Mouse (Mus musculus): ENCODE data around the gene Cox7a2. TPM values are rescaled to one million over a fixed set of nuclear protein-coding genes. Genes with fewer than 3 reads are reported as not detected.

Cox7a2 gene
- total RNA-seq, 2 experiments from 2014 or later: 330 to 468 TPM

- DNase-seq: no peak
- H3K4me3 ChIP-seq: no peak overlapping the region
- intact Hi-C loops (cut with DNase I): loop anchor here (2.0 to 5.0 kb wide), 4 partner anchors 613 to 948 kb away; no protein-coding TSS in a partner anchor
- TF ChIP-seq CTCF (IDR thresholded peaks at IDR 0.05): no peak
- peak overlapping the region; percentile 81; the same call in 1 of the 2 replicates for H3K27ac ChIP-seq
Observed at GRCm38 (mm10) chr9:79720143-79720542, 39.5 kb downstream of the Cox7a2 start.

- no peak for TF ChIP-seq CTCF (IDR thresholded peaks at IDR 0.05)
- DNase-seq: peak; percentile 66
- Histone ChIP-seq H3K4me3 (peak overlapping the region; percentile 80), H3K27ac (peak overlapping the region; percentile 81)
- intact Hi-C loops (cut with DNase I): no loop called here
Observed at GRCm38 (mm10) chr9:79719451-79719850, 40.2 kb downstream of the Cox7a2 start.

GRCm38 (mm10) chr9:79718481-79719370, 41.0 kb downstream of the Cox7a2 start, which contains the start of gene Col12a1:
Col12a1 (minus strand) TSS chr9:79718831.
- no peak for TF ChIP-seq CTCF (IDR thresholded peaks at IDR 0.05)
- Histone ChIP-seq H3K4me3 (peak within 1 kb of the TSS; percentile 80), H3K27ac (peak within 1 kb of the TSS; percentile 81)
- intact Hi-C loops (cut with DNase I): no loop called here
- DNase-seq: peak; percentile 90

- Histone ChIP-seq H3K4me3 (peak overlapping the region; percentile 80), H3K27ac (peak overlapping the region; percentile 81)
- peak; percentile 48 for DNase-seq
- intact Hi-C loops (cut with DNase I): no loop called here
- TF ChIP-seq CTCF (IDR thresholded peaks at IDR 0.05): no peak
Observed at GRCm38 (mm10) chr9:79717836-79718475, 41.7 kb downstream of the Cox7a2 start.

GRCm38 (mm10) chr9:79716909-79717835, 42.5 kb downstream of the Cox7a2 start:
- H3K4me3 ChIP-seq: peak overlapping the region; percentile 80
- intact Hi-C loops (cut with DNase I): no loop called here
- peak; percentile 73 for DNase-seq
- TF ChIP-seq CTCF (IDR thresholded peaks at IDR 0.05): peak; percentile 73
- peak overlapping the region; percentile 81 for H3K27ac ChIP-seq

- Histone ChIP-seq H3K27ac (peak overlapping the region; percentile 48), H3K4me3 (peak overlapping the region; percentile 80)
- DNase-seq: no peak
- intact Hi-C loops (cut with DNase I): no loop called here
- no peak for TF ChIP-seq CTCF (IDR thresholded peaks at IDR 0.05)
Observed at GRCm38 (mm10) chr9:79716496-79716895, 43.2 kb downstream of the Cox7a2 start.

- TF ChIP-seq CTCF (IDR thresholded peaks at IDR 0.05): peak; percentile 9; the same call in 1 of the 2 replicates
- intact Hi-C loops (cut with DNase I): no loop called here
- peak; percentile 72 for DNase-seq
- Histone ChIP-seq H3K27ac (peak overlapping the region; percentile 69), H3K4me3 (peak overlapping the region; percentile 61)
Observed at GRCm38 (mm10) chr9:79714471-79715045, 45.1 kb downstream of the Cox7a2 start.

Other genes with a start within 250 kb of the Cox7a2 start
- gene Col12a1, start 41.0 kb downstream of the Cox7a2 start, total RNA-seq (2021): 10 to 100 TPM in 1 of 2 experiments, 1 to 10 TPM in 1; 4.5 to 16.4 TPM
- 10 to 100 TPM; 53.8 to 54.7 TPM for gene Tmem30a, start 33.6 kb upstream of the Cox7a2 start, total RNA-seq (2021)

Data from gastrocnemius, adult 2 months (tissue).